Mouse (Mus musculus) urinary bladder, postnatal 36 days (tissue): Measurements from ENCODE around the gene Rnf182.

Experiments used
- DNase-seq, 2 experiments: peaks; one replicate each; pipeline ENCODE4 v3.0.0; 2022; ENCODE audit warnings: low spot score in 2 of 2, mixed read lengths in 1 of 2

The Rnf182 gene

GRCm38 (mm10) chr13:43612040-43612439 is 3.5 kb upstream of the Rnf182 start:
- no peak for DNase-seq

GRCm38 (mm10) chr13:43614667-43615066 is 843 bp upstream of the Rnf182 start:
- no peak for DNase-seq

- no peak for DNase-seq
Measured at GRCm38 (mm10) chr13:43615194-43615576, 325 bp upstream of the Rnf182 start.

- no peak for DNase-seq
Measured at GRCm38 (mm10) chr13:43616551-43616950, 1.0 kb downstream of the Rnf182 start.

- DNase-seq: no peak
Measured at GRCm38 (mm10) chr13:43619550-43620175, 4.2 kb downstream of the Rnf182 start.

- no peak for DNase-seq
Measured at GRCm38 (mm10) chr13:43627922-43628321, 12.4 kb downstream of the Rnf182 start.

- peak; percentile 18 to 39 for DNase-seq
Measured at GRCm38 (mm10) chr13:43629785-43630184, 14.3 kb downstream of the Rnf182 start.

GRCm38 (mm10) chr13:43631266-43631665 is 15.8 kb downstream of the Rnf182 start:
- DNase-seq: no peak

- no peak for DNase-seq
Measured at GRCm38 (mm10) chr13:43633024-43633423, 17.5 kb downstream of the Rnf182 start.

GRCm38 (mm10) chr13:43637720-43638119 is 22.2 kb downstream of the Rnf182 start:
- no peak for DNase-seq

GRCm38 (mm10) chr13:43644991-43645390 is 29.5 kb downstream of the Rnf182 start:
- no peak for DNase-seq

- no peak for DNase-seq
Measured at GRCm38 (mm10) chr13:43648556-43648955, 33.0 kb downstream of the Rnf182 start.

- DNase-seq: no peak
Measured at GRCm38 (mm10) chr13:43651277-43651676, 35.8 kb downstream of the Rnf182 start.

- no peak for DNase-seq
Measured at GRCm38 (mm10) chr13:43654091-43654490, 38.6 kb downstream of the Rnf182 start.

- DNase-seq: no peak
Measured at GRCm38 (mm10) chr13:43663225-43663624, 47.7 kb downstream of the Rnf182 start.

- DNase-seq: no peak
Measured at GRCm38 (mm10) chr13:43666130-43666529, 50.6 kb downstream of the Rnf182 start.

- no peak for DNase-seq
Measured at GRCm38 (mm10) chr13:43666920-43667319, 51.4 kb downstream of the Rnf182 start.

GRCm38 (mm10) chr13:43677159-43677882 is 61.8 kb downstream of the Rnf182 start:
- DNase-seq: no peak

- no peak for DNase-seq
Measured at GRCm38 (mm10) chr13:43677883-43678244, 62.4 kb downstream of the Rnf182 start.

GRCm38 (mm10) chr13:43684499-43684994 is 69.0 kb downstream of the Rnf182 start:
- peak; percentile 20 to 47 for DNase-seq

- no peak for DNase-seq
Measured at GRCm38 (mm10) chr13:43688065-43688464, 72.6 kb downstream of the Rnf182 start.

GRCm38 (mm10) chr13:43691755-43692154 is 76.2 kb downstream of the Rnf182 start:
- no peak for DNase-seq

GRCm38 (mm10) chr13:43695521-43695920 is 80.0 kb downstream of the Rnf182 start:
- DNase-seq: no peak
